Mouse (Mus musculus) C2C12 (cell line): Measurements from ENCODE around the gene Tmem262.

Source experiments
- CTCF ChIP-seq: IDR thresholded peaks from one replicate; pipeline ENCODE4 v1.5.1; 2011; ENCODE audit not compliant: control insufficient read depth, insufficient read depth, insufficient read length
- MAX ChIP-seq: IDR thresholded peaks from one replicate; pipeline ENCODE4 v1.6.1; 2011; ENCODE audit warnings: mild to moderate bottlenecking, control low read depth
- USF1 ChIP-seq: IDR thresholded peaks from one replicate; pipeline ENCODE4 v1.6.1; 2011; ENCODE audit warnings: low read depth, mild to moderate bottlenecking, control low read depth, moderate library complexity

- TF ChIP-seq CTCF (no peak), USF1 (no peak), MAX (no peak)
Measured at GRCm38 (mm10) chr19:6068951-6069350, 10.9 kb upstream of the Tmem262 start.
